9 mouse cellular contexts compared by ENCODE assay signal in genomic region chr16:30034521-30034920, GRCm38 (mm10). TPM values are rescaled to one million over a fixed set of nuclear protein-coding genes. Genes with fewer than 3 reads are reported as not detected.
DNase-seq lines count a peak whose midpoint lies in the region; ATAC-seq and TF ChIP-seq lines count a peak whose summit lies in the region.
"Had no signal": no experiment of that assay in that cellular context is flagged by ENCODE, and none has a peak within 500 bp of the region (broad histone marks: within the 10 kb centered on the region; RNA-seq: fewer than 3 reads in every experiment).

No protein-coding gene starts in this region.

- TF ChIP-seq CTCF in cerebellum, adult 2 months (IDR thresholded peaks at IDR 0.05; ENCODE audit: borderline replicate concordance, insufficient read depth, low read depth, low read length): no peak

- ATAC-seq in heart, embryonic 15.5 days (replicated peaks; ENCODE audit: insufficient number of reproducible peaks, insufficient read depth, low FRiP score, low read depth): 0 out of 2 replicates have a peak, but pooled peaks have one; percentile 44
- ATAC-seq in hindbrain, embryonic 13.5 days (ENCODE audit: low FRiP score): no peak

- H3K4me2 ChIP-seq in heart, embryonic 15.5 days: no peak overlapping the region
- no peak overlapping the region for H3K4me2 ChIP-seq in hindbrain, embryonic 13.5 days
- H3K4me2 ChIP-seq: neural tube, embryonic 13.5 days had no signal

- WGBS in cerebellum, adult 2 months: 38% methylated on average over 6 of the region's 6 CpGs
- 20% methylated on average over 6 of the region's 6 CpGs for WGBS in heart, embryonic 15.5 days
- 54% methylated on average over 6 of the region's 6 CpGs for WGBS in hindbrain, embryonic 13.5 days

- no peak overlapping the region for H3K4me3 ChIP-seq in cerebellum, adult 2 months (replicated peaks; ENCODE audit: insufficient read depth, low read depth, low read length)
- H3K4me3 ChIP-seq in heart, embryonic 15.5 days: no peak overlapping the region
- H3K4me3 ChIP-seq in hindbrain, embryonic 13.5 days: no peak overlapping the region
- H3K4me3 ChIP-seq: neural tube, embryonic 13.5 days had no signal

- TF ChIP-seq POLR2A in cerebellum, adult 2 months (IDR thresholded peaks at IDR 0.05; ENCODE audit: borderline replicate concordance, insufficient read depth, low read length): no peak

- H3K27me3 ChIP-seq in cerebellum, adult 2 months (ENCODE audit: control insufficient read depth, insufficient read depth, low read length): no peaks in the 10 kb centered on the region
- peaks cover 5% of the 10 kb centered on the region; the same call in 1 of the 2 replicates for H3K27me3 ChIP-seq in heart, embryonic 15.5 days
- peaks cover 72% of the 10 kb centered on the region for H3K27me3 ChIP-seq in hindbrain, embryonic 13.5 days

- peak; percentile 26 to 30 for DNase-seq in cerebellum, postnatal 10 days
- DNase-seq in cerebellum, adult 2 months: no peak
- peak; percentile 60 for DNase-seq in Muller cell, postnatal 12 days (ENCODE audit: inconsistent ontology term)
- peak; percentile 71 to 75 for DNase-seq in kidney, postnatal 36 days
- no peak for DNase-seq in embryo, embryonic 11 days
- no peak for DNase-seq in layer of hippocampus, adult 9-11 months

- no peak overlapping the region for H3K9ac ChIP-seq in heart, embryonic 15.5 days
- no peak overlapping the region for H3K9ac ChIP-seq in hindbrain, embryonic 13.5 days
- H3K9ac ChIP-seq: neural tube, embryonic 13.5 days had no signal

- H3K9me3 ChIP-seq in heart, embryonic 15.5 days (replicated peaks): no peaks in the 10 kb centered on the region
- H3K9me3 ChIP-seq in hindbrain, embryonic 13.5 days: no peaks in the 10 kb centered on the region
- H3K9me3 ChIP-seq: neural tube, embryonic 13.5 days had no signal

- H3K27ac ChIP-seq in cerebellum, adult 2 months (ENCODE audit: insufficient read depth, low read length): no peak overlapping the region
- H3K27ac ChIP-seq in heart, embryonic 15.5 days: no peak overlapping the region
- H3K27ac ChIP-seq in hindbrain, embryonic 13.5 days: no peak overlapping the region
- H3K27ac ChIP-seq: neural tube, embryonic 13.5 days had no signal

- H3K36me3 ChIP-seq in heart, embryonic 15.5 days: no peaks in the 10 kb centered on the region
- H3K36me3 ChIP-seq in hindbrain, embryonic 13.5 days: no peaks in the 10 kb centered on the region
- H3K36me3 ChIP-seq: neural tube, embryonic 13.5 days had no signal

- H3K4me1 ChIP-seq in cerebellum, adult 2 months (ENCODE audit: control insufficient read depth, insufficient read depth, low read length): no peaks in the 10 kb centered on the region; the same call in 1 of the 2 replicates
- H3K4me1 ChIP-seq in heart, embryonic 15.5 days (replicated peaks): peaks cover 18% of the 10 kb centered on the region
- H3K4me1 ChIP-seq in hindbrain, embryonic 13.5 days (replicated peaks): peaks cover 20% of the 10 kb centered on the region

RNA-seq across cellular contexts. Expression of gene Hes1, which starts 29.7 kb away (rescaled TPM):
- polyA plus RNA-seq in cerebellum, adult 2 months (2012; rRNA removed): 22.4 and 24.5 TPM in 2 replicates
- polyA plus RNA-seq in heart, embryonic 15.5 days (2015; fragmentation: Nextera tagmentation; extraction: Ambion mirVana): 23.2 and 29.0 TPM in 2 replicates
- polyA plus RNA-seq in hindbrain, embryonic 13.5 days (2015; fragmentation: Nextera tagmentation; extraction: Ambion mirVana): 14.6 and 19.1 TPM in 2 replicates

Comparison
In these comparisons a context has a peak if more than half of its experiments do, and no peak if none do; other contexts are left out.
1. DNase-seq: peak in cerebellum, postnatal 10 days (2 of 2), Muller cell, postnatal 12 days (single experiment) and kidney, postnatal 36 days (2 of 2); none in cerebellum, adult 2 months (0 of 2), embryo, embryonic 11 days (single experiment) and layer of hippocampus, adult 9-11 months (single experiment).